Mouse (Mus musculus): ENCODE data around the gene Lta. TPM values are rescaled to one million over a fixed set of nuclear protein-coding genes. Genes with fewer than 3 reads are reported as not detected.

Lta gene
- total RNA-seq, 2 experiments from 2014 or later: 0.42 to 0.78 TPM

DNA sequence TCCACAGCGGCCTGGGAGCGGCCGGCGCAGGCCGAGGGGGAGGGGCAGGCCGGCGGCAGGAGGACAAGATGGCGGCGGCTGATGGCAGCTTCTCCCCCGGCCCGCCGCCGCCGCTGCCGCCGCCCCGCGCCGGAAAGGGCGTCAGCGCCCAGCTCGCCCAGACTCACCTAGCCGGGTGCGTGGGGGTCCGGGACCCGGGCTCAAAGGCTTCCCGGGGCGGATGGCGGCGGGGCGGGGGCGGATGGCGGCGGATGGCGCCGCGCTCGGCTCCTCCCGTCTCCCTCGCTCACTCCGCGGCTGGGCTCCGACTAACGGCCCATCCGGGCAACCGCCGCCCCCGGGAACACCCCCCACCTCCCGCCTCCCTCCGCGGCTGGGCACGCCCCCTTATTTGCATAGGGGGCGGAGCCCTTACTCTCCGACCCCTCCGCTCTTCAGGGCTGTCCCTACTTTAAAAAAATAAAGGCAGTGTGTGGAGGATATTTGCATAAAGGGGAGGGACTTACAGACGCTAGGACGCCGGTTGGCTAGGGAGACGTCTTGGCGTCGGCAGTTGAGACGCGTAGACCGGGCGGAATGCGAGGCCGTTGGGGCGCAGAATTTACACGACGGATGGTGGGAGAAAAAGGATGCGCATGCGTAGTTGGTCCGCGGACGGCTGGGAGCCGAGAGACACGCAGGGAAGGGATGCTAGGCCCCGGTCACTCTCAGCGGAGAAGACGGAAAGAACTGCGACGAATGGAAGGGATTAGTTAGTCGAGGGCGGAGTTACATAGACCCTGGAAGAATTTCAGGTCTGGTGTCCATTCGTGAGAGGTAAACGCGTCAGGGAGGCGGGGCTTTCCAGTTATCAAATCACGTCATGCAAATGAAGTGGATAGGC lies 40.3 kb downstream of the Lta start, which contains the start of gene Prrc2a:
TSS of gene Prrc2a (minus strand) at position 330 of the 883 bp plus-strand sequence.
- DNase-seq: peak; percentile 98
- intact Hi-C loops (cut with DNase I; ENCODE audit: low total_unique reads): no loop called here

DNA sequence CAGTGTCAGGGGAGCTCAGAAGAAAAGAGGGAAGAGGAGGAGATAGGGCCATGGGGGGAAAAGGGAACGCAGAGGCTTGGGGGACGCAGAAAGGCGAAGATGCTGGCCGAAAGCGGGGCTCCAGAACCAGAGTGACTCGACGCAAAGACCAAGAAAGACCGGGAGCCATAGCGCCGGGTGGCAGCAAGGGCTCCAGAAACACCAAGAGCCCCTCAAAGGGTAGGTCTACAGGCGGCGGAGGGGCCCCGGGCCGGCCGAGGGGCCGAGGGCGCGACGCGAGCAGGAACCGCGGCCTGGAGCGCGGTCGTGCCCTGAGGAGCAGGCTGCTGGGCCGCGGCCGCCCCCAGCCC lies 41.0 kb downstream of the Lta start:
- no peak for DNase-seq
- intact Hi-C loops (cut with DNase I; ENCODE audit: low total_unique reads): no loop called here

GRCm38 (mm10) chr17:35163326-35164081 lies 41.6 kb downstream of the Lta start:
- intact Hi-C loops (cut with DNase I; ENCODE audit: low total_unique reads): no loop called here

GRCm38 (mm10) chr17:35162730-35163129 lies 42.4 kb downstream of the Lta start:
- no peak for DNase-seq
- intact Hi-C loops (cut with DNase I; ENCODE audit: low total_unique reads): no loop called here

More at GRCm38 (mm10) chr17:35163326-35164081, 41.6 kb downstream of the Lta start:
- DNase-seq: no peak

- DNase-seq: no peak
Measured at GRCm38 (mm10) chr17:35162121-35162520, 43.0 kb downstream of the Lta start.

DNA sequence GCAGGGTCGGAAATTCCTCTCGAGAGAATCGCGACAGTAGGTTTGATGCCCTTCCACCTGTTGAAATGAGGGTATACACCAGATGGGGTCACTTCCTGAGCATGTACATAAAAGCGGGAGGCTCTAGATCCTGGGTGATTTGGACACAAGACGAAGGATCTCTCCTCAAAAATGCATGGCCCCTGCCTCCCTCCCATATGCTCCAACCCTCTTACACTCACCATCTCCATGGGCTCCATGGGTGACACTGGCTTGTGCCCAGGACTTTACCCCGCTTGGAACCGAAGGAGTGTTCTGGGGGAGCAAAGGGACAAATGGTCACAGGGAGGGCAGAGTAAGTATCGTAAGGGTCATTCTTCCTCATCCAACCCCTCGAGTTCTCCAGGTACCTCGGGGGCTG lies 43.7 kb downstream of the Lta start:
- DNase-seq: no peak
- intact Hi-C loops (cut with DNase I; ENCODE audit: low total_unique reads): no loop called here

More at GRCm38 (mm10) chr17:35162121-35162520, 43.0 kb downstream of the Lta start:
- intact Hi-C loops (cut with DNase I; ENCODE audit: low total_unique reads): no loop called here

DNA sequence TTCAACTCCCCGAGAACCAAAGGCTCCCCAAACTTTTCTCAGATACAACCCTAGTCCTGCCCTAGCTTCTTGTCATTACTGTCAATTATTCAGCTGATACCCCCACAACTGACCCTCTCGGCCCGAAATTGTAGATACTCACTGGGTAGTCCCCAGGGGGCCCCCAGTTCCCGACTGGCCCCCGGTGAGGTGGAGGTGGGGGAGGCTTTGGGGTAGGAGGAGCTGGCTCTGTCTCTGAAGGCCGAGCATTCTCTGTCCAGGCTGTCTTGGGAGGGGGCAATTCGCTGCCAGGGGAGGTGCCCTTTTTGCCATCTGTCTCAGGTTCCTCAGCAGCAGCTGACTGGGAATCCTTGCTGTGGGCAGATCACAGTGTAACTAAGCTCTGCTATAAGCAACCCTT lies 45.5 kb downstream of the Lta start:
- intact Hi-C loops (cut with DNase I; ENCODE audit: low total_unique reads): no loop called here
- no peak for DNase-seq

GRCm38 (mm10) chr17:35158850-35159593 lies 46.1 kb downstream of the Lta start:
- intact Hi-C loops (cut with DNase I; ENCODE audit: low total_unique reads): no loop called here
- DNase-seq: no peak

DNA sequence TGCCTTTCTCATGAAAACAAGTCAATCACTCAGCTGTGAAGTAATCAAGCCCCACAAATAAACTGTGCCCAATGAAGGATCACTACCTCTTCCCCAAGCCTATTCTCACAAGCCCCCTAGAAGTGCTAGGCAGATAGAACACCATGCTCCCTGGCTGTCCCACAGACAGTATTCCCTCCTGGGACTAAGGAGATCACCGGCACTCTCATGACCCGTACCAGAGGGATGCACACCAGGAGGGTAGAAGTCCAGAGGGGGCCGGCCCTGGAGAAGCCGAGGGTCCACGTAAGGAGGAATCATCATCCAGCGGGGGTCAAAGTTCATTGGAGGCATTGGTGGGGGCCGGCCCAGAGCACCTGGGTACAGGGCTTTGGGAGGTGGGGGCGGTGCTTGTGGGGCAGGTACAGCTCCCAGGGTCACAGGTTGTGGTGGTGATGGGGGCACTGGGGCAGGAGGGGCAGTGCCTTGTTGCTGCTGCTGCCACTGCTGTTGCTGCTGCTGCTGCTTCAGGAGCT lies 47.4 kb downstream of the Lta start:
- no peak for DNase-seq
- intact Hi-C loops (cut with DNase I; ENCODE audit: low total_unique reads): no loop called here

- intact Hi-C loops (cut with DNase I; ENCODE audit: low total_unique reads): no loop called here
- DNase-seq: no peak
Measured at GRCm38 (mm10) chr17:35157254-35157653, 47.9 kb downstream of the Lta start.

GRCm38 (mm10) chr17:35156461-35157200 lies 48.5 kb downstream of the Lta start:
- intact Hi-C loops (cut with DNase I; ENCODE audit: low total_unique reads): no loop called here
- DNase-seq: no peak

GRCm38 (mm10) chr17:35155451-35155850 lies 49.7 kb downstream of the Lta start:
- intact Hi-C loops (cut with DNase I; ENCODE audit: low total_unique reads): no loop called here
- no peak for DNase-seq

DNA sequence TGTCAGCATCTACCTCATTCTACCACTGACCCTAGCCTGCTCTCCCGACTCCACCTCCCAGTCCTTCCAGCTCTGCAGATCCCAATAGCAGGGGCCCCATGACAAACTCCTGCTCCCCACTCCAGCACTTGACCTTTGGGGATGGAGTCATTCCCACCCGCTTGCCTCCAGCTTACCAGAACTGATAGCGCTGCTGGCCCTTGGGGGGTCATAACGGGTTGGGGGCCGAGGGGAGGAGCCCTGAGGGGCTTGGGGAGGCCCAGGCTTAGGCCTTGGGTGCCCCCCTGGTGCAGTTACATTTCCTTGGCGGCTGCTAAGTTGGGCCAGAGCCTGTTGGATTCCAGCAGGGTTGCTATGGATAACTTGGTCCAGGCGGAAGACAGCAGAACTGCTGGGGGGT lies 50.5 kb downstream of the Lta start:
- DNase-seq: no peak
- intact Hi-C loops (cut with DNase I; ENCODE audit: low total_unique reads): no loop called here

DNA sequence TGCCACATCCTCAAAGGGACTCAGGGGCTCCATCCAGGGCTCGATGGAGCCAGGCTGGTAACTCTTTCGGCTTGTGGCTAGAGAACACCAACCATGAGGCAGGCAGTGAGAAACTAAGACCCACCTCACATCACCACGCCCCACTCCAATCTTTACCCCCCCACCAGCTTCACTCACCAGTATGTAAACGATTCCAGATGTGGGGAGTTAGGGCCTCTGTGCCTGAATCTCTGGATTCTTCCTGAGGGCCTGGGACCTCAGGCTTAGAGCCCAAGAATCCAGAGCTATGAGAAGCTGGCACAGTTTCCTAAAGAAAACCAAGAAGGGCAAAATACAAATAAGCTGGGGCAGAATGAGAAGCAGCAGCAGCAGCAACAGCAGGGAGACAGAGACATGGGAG lies 51.2 kb downstream of the Lta start:
- intact Hi-C loops (cut with DNase I; ENCODE audit: low total_unique reads): no loop called here
- DNase-seq: no peak

Small RNAs within 50 kb of the gene (microRNA-seq; reads per million reads assigned to microRNA genes)
- 0 reads per million in 2 experiments for gene Mir6973a
- gene Mir6974: 0 to 0.32 reads per million in 2 experiments
- 0.32 to 2.5 reads per million in 2 experiments for gene Mir6975
- 0 reads per million in 2 experiments for gene Mir8094

Other genes with a start within 250 kb of the Lta start
- gene Hspa1b, start 246.1 kb downstream of the Lta start, total RNA-seq (2021): 1 to 10 TPM; 2.6 to 5.9 TPM
- not detected for gene Gm20481, start 235.4 kb downstream of the Lta start, total RNA-seq (2021)
- 1 to 10 TPM; 3.8 to 6.8 TPM for gene Hspa1a, start 233.2 kb downstream of the Lta start, total RNA-seq (2021)
- 10 to 100 TPM; 11.6 to 14.8 TPM for gene Hspa1l, start 232.6 kb downstream of the Lta start, total RNA-seq (2021)
- 10 to 100 TPM; 19.5 to 20.1 TPM for gene Lsm2, start 223.5 kb downstream of the Lta start, total RNA-seq (2021)
- gene Vars, start 204.4 kb downstream of the Lta start, total RNA-seq (2021): 10 to 100 TPM; 26.8 to 29.2 TPM
- 1 to 10 TPM; 3.7 to 3.9 TPM for gene Vwa7, start 188.8 kb downstream of the Lta start, total RNA-seq (2021)
- gene Sapcd1, start 177.3 kb downstream of the Lta start, total RNA-seq (2021): 1 to 10 TPM in 1 of 2 experiments, under 1 TPM in 1; 0.38 to 1.5 TPM
- under 1 TPM; 0.84 to 0.94 TPM for gene Msh5, start 158.6 kb downstream of the Lta start, total RNA-seq (2021)
- 10 to 100 TPM; 28.3 to 32.5 TPM for gene Clic1, start 155.4 kb downstream of the Lta start, total RNA-seq (2021)
- 10 to 100 TPM; 23.4 to 32.2 TPM for gene Ddah2, start 146.3 kb downstream of the Lta start, total RNA-seq (2021)
- gene Ly6g6c, start 140.0 kb downstream of the Lta start, total RNA-seq (2021): not detected
- gene Mpig6b, start 139.2 kb downstream of the Lta start, total RNA-seq (2021): not detected
- not detected for gene Ly6g6e, start 128.4 kb downstream of the Lta start, total RNA-seq (2021)
- gene Ly6g6d, start 127.3 kb downstream of the Lta start, total RNA-seq (2021): under 1 TPM; 0.64 TPM
- not detected for gene Ly6g6f, start 119.7 kb downstream of the Lta start, total RNA-seq (2021)
- 10 to 100 TPM; 52.8 to 58.5 TPM for gene Abhd16a, start 116.1 kb downstream of the Lta start, total RNA-seq (2021)
- gene Ly6g5c, start 97.1 kb downstream of the Lta start, total RNA-seq (2021): not detected
- gene Ly6g5b, start 89.9 kb downstream of the Lta start, total RNA-seq (2021): under 1 TPM; 0.27 to 0.37 TPM
- gene Gpank1, start 83.9 kb downstream of the Lta start, total RNA-seq (2021): 1 to 10 TPM; 7.0 to 7.9 TPM
- 100 to 1,000 TPM; 156 to 166 TPM for gene Csnk2b, start 83.3 kb downstream of the Lta start, total RNA-seq (2021)
- 10 to 100 TPM; 14.4 to 16.1 TPM for gene D17H6S53E, start 79.0 kb downstream of the Lta start, total RNA-seq (2021)
- not detected for gene Apom, start 73.3 kb downstream of the Lta start, total RNA-seq (2021)
- gene Bag6, start 70.2 kb downstream of the Lta start, total RNA-seq (2021): 100 to 1,000 TPM; 193 to 200 TPM
- gene Prrc2a, start 40.5 kb downstream of the Lta start, total RNA-seq (2021): 100 to 1,000 TPM; 102 to 118 TPM
- under 1 TPM; 0.71 to 0.90 TPM for gene Aif1, start 29.3 kb downstream of the Lta start, total RNA-seq (2021)
- 1 to 10 TPM; 1.5 to 2.8 TPM for gene Lst1, start 16.9 kb downstream of the Lta start, total RNA-seq (2021)
- gene Ltb, start 10.9 kb downstream of the Lta start, total RNA-seq (2021): under 1 TPM in 1 of 2 experiments, not detected in 1; 0.31 TPM
- gene Tnf, start 3.3 kb downstream of the Lta start, total RNA-seq (2021): under 1 TPM; 0.24 to 0.68 TPM
- not detected for gene Gm16181, start 15.5 kb upstream of the Lta start, total RNA-seq (2021)
- 1 to 10 TPM; 2.3 to 2.7 TPM for gene Atp6v1g2, start 28.3 kb upstream of the Lta start, total RNA-seq (2021)
- gene Nfkbil1, start 30.4 kb upstream of the Lta start, total RNA-seq (2021): 1 to 10 TPM; 7.6 to 7.9 TPM
- 100 to 1,000 TPM in 1 of 2 experiments, 10 to 100 TPM in 1; 85.3 to 103 TPM for gene Ddx39b, start 36.4 kb upstream of the Lta start, total RNA-seq (2021)
- 10 to 100 TPM; 34.3 to 40.7 TPM for gene H2-D1, start 57.4 kb upstream of the Lta start, total RNA-seq (2021)
- under 1 TPM; 0.18 to 0.47 TPM for gene H2-Q1, start 115.1 kb upstream of the Lta start, total RNA-seq (2021)
- under 1 TPM; 0.33 to 0.58 TPM for gene H2-Q2, start 136.9 kb upstream of the Lta start, total RNA-seq (2021)
- gene H2-Q4, start 174.3 kb upstream of the Lta start, total RNA-seq (2021): 1 to 10 TPM; 3.0 to 4.1 TPM
- under 1 TPM in 1 of 2 experiments, not detected in 1; 0.10 TPM for gene H2-Q6, start 219.5 kb upstream of the Lta start, total RNA-seq (2021)
- gene H2-Q7, start 233.8 kb upstream of the Lta start, total RNA-seq (2021): under 1 TPM; 0.35 to 0.64 TPM

All from gastrocnemius, postnatal 14 days (tissue).